Mouse (Mus musculus) B cell, adult 62 days (primary cell): Measurements from ENCODE around the gene Aldh1a2. TPM values are rescaled to one million over a fixed set of nuclear protein-coding genes. Genes with fewer than 3 reads are reported as not detected.

Experiments
- total RNA-seq: library from RNA; stranded (reverse); gene quantifications from 4 replicates; pipeline ENCODE4 v1.2.4, GENCODE M21; 2023

The Aldh1a2 gene
- total RNA-seq = not detected in 4 replicates

DNA sequence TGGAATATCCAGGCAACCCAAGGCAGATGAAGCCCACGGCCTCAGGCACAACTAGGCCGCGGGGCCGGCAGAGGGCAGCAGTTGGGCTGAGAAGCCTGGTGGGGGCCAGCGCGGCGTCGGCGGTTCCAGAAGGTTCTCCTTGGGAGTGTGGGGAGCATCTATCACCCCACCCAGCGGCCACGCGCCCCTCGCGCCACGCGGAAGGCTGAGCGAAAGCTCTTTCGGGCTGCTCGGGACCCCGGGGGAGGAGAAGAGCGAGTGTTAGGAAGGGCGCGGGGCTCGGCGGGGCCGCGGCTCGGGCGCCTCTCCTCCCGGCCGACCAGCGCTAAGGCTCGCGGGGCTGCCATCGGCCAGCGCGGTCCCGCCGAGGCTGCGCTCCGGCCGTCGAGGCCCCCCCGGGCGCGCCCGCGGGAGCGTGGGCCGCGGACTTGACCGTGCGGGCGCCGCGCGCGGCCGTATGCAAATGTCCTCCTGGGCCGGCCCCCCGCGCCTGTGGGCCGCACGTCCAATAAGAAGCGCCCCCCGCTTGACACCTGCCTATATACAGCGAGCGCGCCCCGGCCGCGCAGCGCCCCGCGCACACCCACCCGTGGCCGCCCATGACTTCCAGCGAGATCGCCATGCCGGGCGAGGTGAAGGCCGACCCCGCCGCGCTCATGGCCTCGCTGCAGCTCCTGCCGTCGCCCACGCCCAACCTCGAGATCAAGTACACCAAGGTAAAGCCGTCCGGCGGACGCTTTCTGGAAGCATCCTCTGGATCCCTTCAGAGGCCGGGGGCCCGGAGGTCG is at the start of gene Aldh1a2:
Gene Aldh1a2, plus strand, starts transcription at position 542 of the 788 bp plus-strand sequence.

DNA sequence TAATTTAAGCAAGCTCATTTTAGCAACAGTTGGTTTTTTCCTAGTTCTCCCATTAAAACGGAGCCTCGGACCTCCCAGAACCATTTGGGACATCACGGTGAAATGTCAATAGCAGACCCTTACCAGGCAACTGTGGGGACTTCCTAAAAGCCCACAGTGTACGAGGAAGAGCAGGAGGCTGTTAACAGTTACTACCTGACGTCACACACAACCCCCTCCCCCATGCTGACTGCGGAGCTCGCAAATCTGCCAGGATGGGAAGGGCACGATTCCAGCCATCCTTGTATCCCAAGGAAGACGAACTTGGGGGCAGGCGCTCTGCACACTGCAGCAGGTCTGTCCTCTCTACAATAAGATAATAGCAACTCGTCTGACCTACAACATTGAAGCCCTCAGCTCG is 47.1 kb upstream of the Aldh1a2 start, which contains the start of gene Aqp9:
Gene Aqp9, minus strand, starts transcription at position 172 of the 400 bp plus-strand sequence.

Other genes starting within 250 kb of the Aldh1a2 start
- gene Aqp9, start 47.1 kb upstream of the Aldh1a2 start, total RNA-seq = 0.38 to 0.58 TPM in 2 of 4 replicates, not detected in the others